ENCODE assay signal across 9 mouse cellular contexts in genomic region chr8:106887336-106888189, GRCm38 (mm10). TPM values are rescaled to one million over a fixed set of nuclear protein-coding genes. Genes with fewer than 3 reads are reported as not detected.
DNase-seq lines count a peak whose midpoint lies in the region; ATAC-seq lines count a peak whose summit lies in the region.
"Had no signal": no experiment of that assay in that cellular context is flagged by ENCODE, and none has a peak within 500 bp of the region (broad histone marks: within the 10 kb centered on the region; RNA-seq: fewer than 3 reads in every experiment).

No protein-coding gene starts in this region.

- intact Hi-C loops in left cerebral cortex, postnatal 4 days (cut with DNase I), result loop anchor here (5.0 kb wide), 2 partner anchors 170 to 190 kb away; no protein-coding TSS in a partner anchor

- no peak overlapping the region for H3K4me2 ChIP-seq in midbrain, embryonic 14.5 days (ENCODE audit: low read length)
- H3K4me2 ChIP-seq: embryonic facial prominence, embryonic 12.5 days had no signal

- peak; percentile 91 for ATAC-seq in frontal cortex, adult (ENCODE audit: low TSS enrichment)
- no peak; the same call in 1 of the 2 replicates for ATAC-seq in midbrain, embryonic 14.5 days (ENCODE audit: low FRiP score, low TSS enrichment)

- no peaks in the 10 kb centered on the region for H3K27me3 ChIP-seq in midbrain, embryonic 14.5 days (ENCODE audit: control insufficient read depth, insufficient read depth, low read length)
- H3K27me3 ChIP-seq: embryonic facial prominence, embryonic 12.5 days had no signal

- peaks cover 8% of the 10 kb centered on the region for H3K4me1 ChIP-seq in midbrain, embryonic 14.5 days (ENCODE audit: control insufficient read depth, insufficient read depth, low read length)

- H3K4me3 ChIP-seq in midbrain, embryonic 14.5 days (replicated peaks; ENCODE audit: low read depth, low read length), result no peak overlapping the region
- H3K4me3 ChIP-seq: embryonic facial prominence, embryonic 12.5 days had no signal

- H3K9ac ChIP-seq in midbrain, embryonic 14.5 days (replicated peaks; ENCODE audit: low read length), result no peak overlapping the region
- H3K9ac ChIP-seq: embryonic facial prominence, embryonic 12.5 days had no signal

- H3K9me3 ChIP-seq in midbrain, embryonic 14.5 days (ENCODE audit: control insufficient read depth, low read length), result no peaks in the 10 kb centered on the region
- H3K9me3 ChIP-seq: embryonic facial prominence, embryonic 12.5 days had no signal

- WGBS in midbrain, embryonic 14.5 days, result 46% methylated on average over 5 of the region's 5 CpGs

- no peak overlapping the region for H3K27ac ChIP-seq in midbrain, embryonic 14.5 days (replicated peaks; ENCODE audit: low read depth, low read length)
- H3K27ac ChIP-seq: embryonic facial prominence, embryonic 12.5 days had no signal

- H3K36me3 ChIP-seq in midbrain, embryonic 14.5 days (ENCODE audit: control insufficient read depth, insufficient read depth, low read length), result peaks cover 33% of the 10 kb centered on the region

- peak; percentile 73 for DNase-seq in urinary bladder, postnatal 25 days (ENCODE audit: low spot score)
- no peak for DNase-seq in urinary bladder, postnatal 10 days (ENCODE audit: low spot score)
- DNase-seq in cerebellum, adult 9-10 months, result peak; percentile 78
- peak; percentile 94 for DNase-seq in induced T-regulatory cell, adult 2 months (ENCODE audit: low read depth)
- DNase-seq in left cerebral cortex, postnatal 4 days, result peak; percentile 83
- DNase-seq in midbrain, embryonic 14.5 days, result peak; percentile 94
- DNase-seq in spleen, postnatal 10 days (ENCODE audit: low spot score in 2 of 2), result peak; percentile 55 to 87

RNA-seq across cellular contexts. Expression of gene Utp4, which starts 5.9 kb away (rescaled TPM):
- 10 to 100 TPM; 30.0 to 30.2 TPM for total RNA-seq in left cerebral cortex, postnatal 4 days (2021)
- polyA plus RNA-seq in midbrain, embryonic 14.5 days (2014; fragmentation: Nextera tagmentation; extraction: Ambion mirVana), result 39.8 and 44.8 TPM in 2 replicates

RNA-seq across cellular contexts. Expression of gene Has3, which starts 17.5 kb away (rescaled TPM):
- 10 to 100 TPM; 16.7 to 17.7 TPM for total RNA-seq in left cerebral cortex, postnatal 4 days (2021)
- 0.70 and 1.8 TPM in 2 replicates for polyA plus RNA-seq in midbrain, embryonic 14.5 days (2014; fragmentation: Nextera tagmentation; extraction: Ambion mirVana)

RNA-seq across cellular contexts. Expression of gene Sntb2, which starts 48.0 kb away (rescaled TPM):
- total RNA-seq in left cerebral cortex, postnatal 4 days (2021), result 1 to 10 TPM; 6.3 to 6.5 TPM
- 3.5 and 3.9 TPM in 2 replicates for polyA plus RNA-seq in midbrain, embryonic 14.5 days (2014; fragmentation: Nextera tagmentation; extraction: Ambion mirVana)
